Mouse (Mus musculus): ENCODE data around the gene Olfm4. TPM values are rescaled to one million over a fixed set of nuclear protein-coding genes. Genes with fewer than 3 reads are reported as not detected.

Olfm4 gene
- polyA plus RNA-seq, 1 experiment from 2014 or later: 1.2 TPM

GRCm38 (mm10) chr14:80007686-80008085, 23.8 kb downstream of the Olfm4 start:
- H3K27ac ChIP-seq: no peak overlapping the region
- WGBS: 87% methylated on average over 3 of the region's 3 CpGs

GRCm38 (mm10) chr14:80010426-80010825, 26.5 kb downstream of the Olfm4 start:
- Histone ChIP-seq H3K4me3 (replicated peaks; ENCODE audit: low read length) (no peak overlapping the region), H3K9ac (no peak overlapping the region), H3K4me1 (replicated peaks; ENCODE audit: control insufficient read depth, insufficient read depth, low read length) (peaks cover 12% of the 10 kb centered on the region; the same call in 1 of the 2 replicates), H3K27ac (no peak overlapping the region), H3K9me3 (ENCODE audit: control insufficient read depth, low read length) (no peaks in the 10 kb centered on the region), H3K27me3 (ENCODE audit: control insufficient read depth, insufficient read depth, low read length) (no peaks in the 10 kb centered on the region), H3K4me2 (replicated peaks) (no peak overlapping the region), H3K36me3 (replicated peaks; ENCODE audit: control insufficient read depth, insufficient read depth) (no peaks in the 10 kb centered on the region)
- ATAC-seq (ENCODE audit: low FRiP score) (no peak), DNase-seq (ENCODE audit: low spot score) (no peak)
- WGBS: 90% methylated on average over 3 of the region's 3 CpGs

More at GRCm38 (mm10) chr14:80007686-80008085, 23.8 kb downstream of the Olfm4 start:
- Histone ChIP-seq H3K9me3 (ENCODE audit: control insufficient read depth, low read length) (no peaks in the 10 kb centered on the region), H3K4me2 (replicated peaks) (no peak overlapping the region), H3K36me3 (replicated peaks; ENCODE audit: control insufficient read depth, insufficient read depth) (no peaks in the 10 kb centered on the region), H3K9ac (no peak overlapping the region), H3K27me3 (ENCODE audit: control insufficient read depth, insufficient read depth, low read length) (no peaks in the 10 kb centered on the region), H3K4me3 (replicated peaks; ENCODE audit: low read length) (no peak overlapping the region), H3K4me1 (replicated peaks; ENCODE audit: control insufficient read depth, insufficient read depth, low read length) (no peaks in the 10 kb centered on the region)
- ATAC-seq (ENCODE audit: low FRiP score) (no peak), DNase-seq (ENCODE audit: low spot score) (no peak)

- Histone ChIP-seq H3K27ac (no peak overlapping the region), H3K4me2 (replicated peaks) (no peak overlapping the region), H3K36me3 (replicated peaks; ENCODE audit: control insufficient read depth, insufficient read depth) (no peaks in the 10 kb centered on the region), H3K9me3 (ENCODE audit: control insufficient read depth, low read length) (no peaks in the 10 kb centered on the region), H3K27me3 (ENCODE audit: control insufficient read depth, insufficient read depth, low read length) (no peaks in the 10 kb centered on the region), H3K4me3 (replicated peaks; ENCODE audit: low read length) (no peak overlapping the region), H3K9ac (no peak overlapping the region), H3K4me1 (replicated peaks; ENCODE audit: control insufficient read depth, insufficient read depth, low read length) (peaks cover 12% of the 10 kb centered on the region; the same call in 1 of the 2 replicates)
- DNase-seq (ENCODE audit: low spot score) (no peak), ATAC-seq (ENCODE audit: low FRiP score) (no peak; the same call in 1 of the 2 replicates)
- WGBS: 20% methylated on average over 6 of the region's 6 CpGs
Observed at GRCm38 (mm10) chr14:80014966-80015365, 31.1 kb downstream of the Olfm4 start.

GRCm38 (mm10) chr14:80016112-80016511, 32.2 kb downstream of the Olfm4 start:
- DNase-seq (ENCODE audit: low spot score): no peak
- H3K4me2 ChIP-seq (replicated peaks): no peak overlapping the region
- no peak overlapping the region for H3K9ac ChIP-seq

GRCm38 (mm10) chr14:80026078-80026477, 42.2 kb downstream of the Olfm4 start:
- Histone ChIP-seq H3K27me3 (ENCODE audit: control insufficient read depth, insufficient read depth, low read length) (no peaks in the 10 kb centered on the region), H3K9ac (no peak overlapping the region), H3K4me1 (replicated peaks; ENCODE audit: control insufficient read depth, insufficient read depth, low read length) (no peaks in the 10 kb centered on the region), H3K9me3 (ENCODE audit: control insufficient read depth, low read length) (no peaks in the 10 kb centered on the region), H3K4me3 (replicated peaks; ENCODE audit: low read length) (no peak overlapping the region), H3K36me3 (replicated peaks; ENCODE audit: control insufficient read depth, insufficient read depth) (no peaks in the 10 kb centered on the region), H3K4me2 (replicated peaks) (no peak overlapping the region), H3K27ac (no peak overlapping the region)
- 73% methylated on average over 6 of the region's 6 CpGs for WGBS
- no peak for DNase-seq (ENCODE audit: low spot score)
- no peak for ATAC-seq (ENCODE audit: low FRiP score)

More at GRCm38 (mm10) chr14:80016112-80016511, 32.2 kb downstream of the Olfm4 start:
- no peaks in the 10 kb centered on the region for H3K27me3 ChIP-seq (ENCODE audit: control insufficient read depth, insufficient read depth, low read length)
- H3K4me1 ChIP-seq (replicated peaks; ENCODE audit: control insufficient read depth, insufficient read depth, low read length): peaks cover 12% of the 10 kb centered on the region; the same call in 1 of the 2 replicates
- H3K9me3 ChIP-seq (ENCODE audit: control insufficient read depth, low read length): no peaks in the 10 kb centered on the region
- H3K27ac ChIP-seq: no peak overlapping the region
- no peaks in the 10 kb centered on the region for H3K36me3 ChIP-seq (replicated peaks; ENCODE audit: control insufficient read depth, insufficient read depth)
- H3K4me3 ChIP-seq (replicated peaks; ENCODE audit: low read length): no peak overlapping the region
- no peak for ATAC-seq (ENCODE audit: low FRiP score)

- H3K27me3 ChIP-seq (ENCODE audit: control insufficient read depth, insufficient read depth, low read length): no peaks in the 10 kb centered on the region
- no peaks in the 10 kb centered on the region for H3K9me3 ChIP-seq (ENCODE audit: control insufficient read depth, low read length)
- 85% methylated on average over 3 of the region's 3 CpGs for WGBS
Observed at GRCm38 (mm10) chr14:80029297-80030001, 45.6 kb downstream of the Olfm4 start.

GRCm38 (mm10) chr14:80039645-80040272, 55.9 kb downstream of the Olfm4 start:
- Histone ChIP-seq H3K4me2 (replicated peaks) (no peak overlapping the region), H3K4me3 (replicated peaks; ENCODE audit: low read length) (no peak overlapping the region), H3K4me1 (replicated peaks; ENCODE audit: control insufficient read depth, insufficient read depth, low read length) (0 out of 2 replicates have a peak, but pooled peaks cover 8% of the 10 kb centered on the region), H3K27ac (no peak overlapping the region), H3K9ac (no peak overlapping the region), H3K9me3 (ENCODE audit: control insufficient read depth, low read length) (0 out of 2 replicates have a peak, but pooled peaks cover 8% of the 10 kb centered on the region), H3K36me3 (replicated peaks; ENCODE audit: control insufficient read depth, insufficient read depth) (no peaks in the 10 kb centered on the region), H3K27me3 (ENCODE audit: control insufficient read depth, insufficient read depth, low read length) (no peaks in the 10 kb centered on the region)
- peak; percentile 49 for DNase-seq (ENCODE audit: low spot score)
- 63% methylated on average over 4 of the region's 4 CpGs for WGBS
- 0 out of 2 replicates have a peak, but pooled peaks have one; percentile 37 for ATAC-seq (ENCODE audit: low FRiP score)

More at GRCm38 (mm10) chr14:80029297-80030001, 45.6 kb downstream of the Olfm4 start:
- DNase-seq (ENCODE audit: low spot score) (no peak), ATAC-seq (ENCODE audit: low FRiP score) (no peak)
- no peak overlapping the region for H3K4me2 ChIP-seq (replicated peaks)
- no peak overlapping the region for H3K9ac ChIP-seq
- H3K36me3 ChIP-seq (replicated peaks; ENCODE audit: control insufficient read depth, insufficient read depth): no peaks in the 10 kb centered on the region
- H3K4me1 ChIP-seq (replicated peaks; ENCODE audit: control insufficient read depth, insufficient read depth, low read length): no peaks in the 10 kb centered on the region
- no peak overlapping the region for H3K27ac ChIP-seq
- H3K4me3 ChIP-seq (replicated peaks; ENCODE audit: low read length): no peak overlapping the region

GRCm38 (mm10) chr14:80046104-80046734, 62.3 kb downstream of the Olfm4 start:
- WGBS: 94% methylated on average over 6 of the region's 6 CpGs
- ATAC-seq (ENCODE audit: low FRiP score): no peak

More at GRCm38 (mm10) chr14:80046104-80046734, 62.3 kb downstream of the Olfm4 start:
- Histone ChIP-seq H3K4me2 (replicated peaks) (no peak overlapping the region), H3K4me1 (replicated peaks; ENCODE audit: control insufficient read depth, insufficient read depth, low read length) (no peaks in the 10 kb centered on the region), H3K9me3 (ENCODE audit: control insufficient read depth, low read length) (0 out of 2 replicates have a peak, but pooled peaks cover 8% of the 10 kb centered on the region), H3K27me3 (ENCODE audit: control insufficient read depth, insufficient read depth, low read length) (no peaks in the 10 kb centered on the region), H3K27ac (no peak overlapping the region), H3K9ac (no peak overlapping the region), H3K36me3 (replicated peaks; ENCODE audit: control insufficient read depth, insufficient read depth) (no peaks in the 10 kb centered on the region), H3K4me3 (replicated peaks; ENCODE audit: low read length) (no peak overlapping the region)
- no peak for DNase-seq (ENCODE audit: low spot score)

All from hindbrain, embryonic 14.5 days (tissue).